Mouse (Mus musculus) adrenal gland, postnatal 36 days (tissue): ENCODE results near the gene Aldh3b3. TPM values are rescaled to one million over a fixed set of nuclear protein-coding genes. Genes with fewer than 3 reads are reported as not detected.
"Not testable (repeated sequence)": the region's sequence is repeated elsewhere in the genome, so short reads cannot be mapped to it uniquely, and the experiment has no call there.

Experiments used
- DNase-seq, 2 experiments: peaks; one replicate each; pipeline ENCODE4 v3.0.0; 2021; ENCODE audit warnings: mixed read lengths in 1 of 2
- total RNA-seq, 2 experiments: library from RNA; stranded (reverse); gene quantifications; 2 replicates each; pipeline ENCODE4 v1.2.3; 2021

Gene Aldh3b3
- total RNA-seq, 2 experiments from 2014 or later = 0.20 to 1.1 TPM

GRCm38 (mm10) chr19:3974608-3975007, 16.2 kb downstream of the Aldh3b3 start:
- not testable (repeated sequence) for DNase-seq

- no peak for DNase-seq
Observed at GRCm38 (mm10) chr19:3975866-3976265, 17.4 kb downstream of the Aldh3b3 start.

GRCm38 (mm10) chr19:3980309-3980708, 21.9 kb downstream of the Aldh3b3 start:
- peak; percentile 81 to 86 for DNase-seq

- no peak for DNase-seq
Observed at GRCm38 (mm10) chr19:3980917-3981316, 22.5 kb downstream of the Aldh3b3 start.

GRCm38 (mm10) chr19:3983527-3984200, 25.2 kb downstream of the Aldh3b3 start:
- DNase-seq = no peak

GRCm38 (mm10) chr19:3985261-3985681, 26.8 kb downstream of the Aldh3b3 start:
- DNase-seq = peak; percentile 64 to 87

GRCm38 (mm10) chr19:3986334-3986733, 27.9 kb downstream of the Aldh3b3 start, which contains the start of gene Acy3:
Acy3 (plus strand) TSS chr19:3986570.
- DNase-seq = peak; percentile 88 to 93

GRCm38 (mm10) chr19:3988066-3988465, 29.6 kb downstream of the Aldh3b3 start:
- no peak for DNase-seq

- DNase-seq = no peak
Observed at GRCm38 (mm10) chr19:3988750-3989149, 30.3 kb downstream of the Aldh3b3 start.

GRCm38 (mm10) chr19:3990804-3991203, 32.4 kb downstream of the Aldh3b3 start:
- DNase-seq = no peak

GRCm38 (mm10) chr19:3991562-3991961, 33.1 kb downstream of the Aldh3b3 start:
- DNase-seq = no peak

- DNase-seq = no peak
Observed at GRCm38 (mm10) chr19:3991966-3992365, 33.5 kb downstream of the Aldh3b3 start.

- DNase-seq = no peak
Observed at GRCm38 (mm10) chr19:3992416-3992815, 34.0 kb downstream of the Aldh3b3 start, which contains the start of gene Tbx10. Tbx10 (plus strand) TSS chr19:3992752.

GRCm38 (mm10) chr19:3994932-3995331, 36.5 kb downstream of the Aldh3b3 start:
- no peak for DNase-seq

- no peak for DNase-seq
Observed at GRCm38 (mm10) chr19:3995505-3995904, 37.1 kb downstream of the Aldh3b3 start.

- DNase-seq = no peak
Observed at GRCm38 (mm10) chr19:3996106-3996505, 37.7 kb downstream of the Aldh3b3 start.

- DNase-seq = no peak
Observed at GRCm38 (mm10) chr19:3996747-3997146, 38.3 kb downstream of the Aldh3b3 start.

- DNase-seq = no peak
Observed at GRCm38 (mm10) chr19:3997231-3997630, 38.8 kb downstream of the Aldh3b3 start.

GRCm38 (mm10) chr19:3998335-3998734, 39.9 kb downstream of the Aldh3b3 start:
- DNase-seq = no peak

GRCm38 (mm10) chr19:3999121-3999730, 40.8 kb downstream of the Aldh3b3 start:
- no peak for DNase-seq

GRCm38 (mm10) chr19:4000119-4000900, 41.9 kb downstream of the Aldh3b3 start, which contains the start of the genes Nudt8 and Gm49405:
Nudt8 (plus strand) TSS chr19:4000580.
Gm49405 (plus strand) TSS chr19:4000626.
- peak; percentile 94 to 96 for DNase-seq

GRCm38 (mm10) chr19:4000949-4001525, 42.6 kb downstream of the Aldh3b3 start:
- DNase-seq = no peak
